ENCODE assay signal across 14 mouse cellular contexts in genomic region chr15:27671612-27672245, GRCm38 (mm10). TPM values are rescaled to one million over a fixed set of nuclear protein-coding genes. Genes with fewer than 3 reads are reported as not detected.
DNase-seq lines count a peak whose midpoint lies in the region; ATAC-seq and TF ChIP-seq lines count a peak whose summit lies in the region.
"Had no signal": no experiment of that assay in that cellular context is flagged by ENCODE, and none has a peak within 500 bp of the region (broad histone marks: within the 10 kb centered on the region; RNA-seq: fewer than 3 reads in every experiment).

No protein-coding gene starts in this region.

- H3K4me2 ChIP-seq in heart, embryonic 12.5 days, result no peak overlapping the region
- H3K4me2 ChIP-seq: heart, embryonic 15.5 days; hindbrain, embryonic 13.5 days had no signal

- WGBS in heart, embryonic 12.5 days, result 75% methylated on average over 10 of the region's 10 CpGs

- no peak for TF ChIP-seq CTCF in layer of hippocampus, adult 2 months (conservative IDR thresholded peaks at IDR 0.05)

- no peak overlapping the region for H3K9ac ChIP-seq in heart, embryonic 12.5 days
- H3K9ac ChIP-seq: heart, embryonic 15.5 days; hindbrain, embryonic 13.5 days had no signal

- ATAC-seq in heart, embryonic 12.5 days (ENCODE audit: insufficient number of reproducible peaks, low FRiP score), result 0 out of 2 replicates have a peak, but pooled peaks have one; percentile 36
- peak; percentile 6 for ATAC-seq in CD4-positive, CD25-positive, alpha-beta regulatory T cell, adult 4 months
- ATAC-seq in inflammation-experienced regulatory T-cells, adult 6 months, result peak; percentile 13
- ATAC-seq in megakaryocyte progenitor cell, adult 5-6 weeks (replicated peaks; ENCODE audit: poor library complexity), result peak; percentile 18
- ATAC-seq in erythroid progenitor cell, adult 5-6 weeks (replicated peaks; ENCODE audit: low FRiP score, poor library complexity, severe bottlenecking), result no peak

- H3K4me3 ChIP-seq in heart, embryonic 12.5 days, result no peak overlapping the region
- H3K4me3 ChIP-seq in layer of hippocampus, adult 2 months, result no peak overlapping the region
- H3K4me3 ChIP-seq: heart, embryonic 15.5 days; hindbrain, embryonic 13.5 days had no signal

- H3K4me1 ChIP-seq in heart, embryonic 12.5 days (replicated peaks), result peaks cover 13% of the 10 kb centered on the region

- no peaks in the 10 kb centered on the region for H3K36me3 ChIP-seq in heart, embryonic 12.5 days
- H3K36me3 ChIP-seq: heart, embryonic 15.5 days; hindbrain, embryonic 13.5 days had no signal

- H3K27ac ChIP-seq in heart, embryonic 12.5 days (ENCODE audit: poor library complexity, severe bottlenecking), result no peak overlapping the region
- no peak overlapping the region for H3K27ac ChIP-seq in layer of hippocampus, adult 2 months
- H3K27ac ChIP-seq: heart, embryonic 15.5 days; hindbrain, embryonic 13.5 days; stomach, postnatal 0 days had no signal

- DNase-seq in heart, adult 18-20 months, result no peak
- no peak for DNase-seq in layer of hippocampus, adult 2 months (ENCODE audit: low spot score in 2 of 2)
- DNase-seq in lung, postnatal 25 days (ENCODE audit: low spot score), result no peak
- DNase-seq: adrenal gland, postnatal 36 days; gastrocnemius, postnatal 10 days; kidney, adult 2 months had no signal

- no peaks in the 10 kb centered on the region for H3K9me3 ChIP-seq in heart, embryonic 12.5 days (replicated peaks)
- H3K9me3 ChIP-seq: heart, embryonic 15.5 days; hindbrain, embryonic 13.5 days had no signal

- peaks cover 6% of the 10 kb centered on the region; the same call in 1 of the 2 replicates for H3K27me3 ChIP-seq in heart, embryonic 12.5 days (replicated peaks)
- H3K27me3 ChIP-seq: heart, embryonic 15.5 days; hindbrain, embryonic 13.5 days had no signal

RNA-seq across cellular contexts. Expression of gene Otulinl, which starts 9.7 kb away (rescaled TPM):
- 3.5 and 3.6 TPM in 2 replicates for polyA plus RNA-seq in heart, embryonic 12.5 days (2016; fragmentation: Nextera tagmentation; extraction: Ambion mirVana)
- 1 to 10 TPM; 1.8 to 4.4 TPM for total RNA-seq in heart, adult 18-20 months (2021)
- 100 to 1,000 TPM; 216 to 235 TPM for polyA plus RNA-seq in CD4-positive, CD25-positive, alpha-beta regulatory T cell, adult 4 months (2017; shearing (Covaris generic))
- polyA plus RNA-seq in inflammation-experienced regulatory T-cells, adult 6 months (2017; shearing (Covaris generic)), result 100 to 1,000 TPM; 136 to 203 (median 170) TPM
- 69.7 and 87.3 TPM in 2 replicates for total RNA-seq in megakaryocyte progenitor cell, adult 5-6 weeks (2015)
- total RNA-seq in megakaryocyte progenitor cell, adult 5-6 weeks (2017), result 30.3 and 37.4 TPM in 2 replicates
- 10 to 100 TPM; 27.6 to 31.8 TPM for total RNA-seq in layer of hippocampus, adult 2 months (2021)
- total RNA-seq in erythroid progenitor cell, adult 5-6 weeks (2015; ENCODE audit: low replicate concordance), result 9.2 and 36.0 TPM in 2 replicates
- total RNA-seq in erythroid progenitor cell, adult 5-6 weeks (2017; ENCODE audit: low replicate concordance), result 2.2 and 8.5 TPM in 2 replicates

RNA-seq across cellular contexts. Expression of gene Otulin, which starts 41.2 kb away (rescaled TPM):
- 26.2 and 27.4 TPM in 2 replicates for polyA plus RNA-seq in heart, embryonic 12.5 days (2016; fragmentation: Nextera tagmentation; extraction: Ambion mirVana)
- total RNA-seq in heart, adult 18-20 months (2021), result 10 to 100 TPM; 26.6 to 26.8 TPM
- polyA plus RNA-seq in CD4-positive, CD25-positive, alpha-beta regulatory T cell, adult 4 months (2017; shearing (Covaris generic)), result 10 to 100 TPM; 10.7 to 10.8 TPM
- polyA plus RNA-seq in inflammation-experienced regulatory T-cells, adult 6 months (2017; shearing (Covaris generic)), result 10 to 100 TPM; 10.4 to 14.3 (median 12.3) TPM
- 71.6 and 72.0 TPM in 2 replicates for total RNA-seq in megakaryocyte progenitor cell, adult 5-6 weeks (2015)
- total RNA-seq in megakaryocyte progenitor cell, adult 5-6 weeks (2017), result 35.4 and 42.0 TPM in 2 replicates
- total RNA-seq in layer of hippocampus, adult 2 months (2021), result 10 to 100 TPM; 19.4 to 23.1 TPM
- total RNA-seq in erythroid progenitor cell, adult 5-6 weeks (2015; ENCODE audit: low replicate concordance), result 22.0 and 24.7 TPM in 2 replicates
- 15.7 and 21.9 TPM in 2 replicates for total RNA-seq in erythroid progenitor cell, adult 5-6 weeks (2017; ENCODE audit: low replicate concordance)
